Mouse (Mus musculus): ENCODE results near the gene Ptgds. TPM values are rescaled to one million over a fixed set of nuclear protein-coding genes. Genes with fewer than 3 reads are reported as not detected.

Gene Ptgds
- polyA plus RNA-seq, 1 experiment from 2014 or later: 0.69 TPM

DNA sequence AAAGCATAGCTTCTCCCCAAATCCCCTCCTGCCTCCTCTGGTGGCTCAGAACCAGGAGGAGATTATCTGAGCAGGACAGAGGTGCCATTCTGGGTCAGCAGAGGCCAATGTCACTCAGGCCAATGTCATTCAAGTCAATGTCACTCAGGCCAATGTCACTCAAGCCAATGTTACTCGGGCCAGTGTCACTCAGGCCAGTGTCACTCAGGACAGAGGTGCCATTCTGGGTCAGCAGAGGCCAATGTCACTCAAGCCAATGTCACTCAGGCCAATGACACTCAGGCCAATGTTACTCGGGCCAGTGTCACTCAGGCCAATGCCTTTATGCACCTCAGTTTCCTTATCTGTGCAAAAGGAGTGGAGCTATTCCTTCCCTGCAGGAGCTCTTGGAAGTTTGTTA lies 2.7 kb upstream of the Ptgds start:
- DNase-seq (ENCODE audit: low spot score): no peak
- Histone ChIP-seq H3K36me3 (ENCODE audit: control insufficient read depth, insufficient read depth, low read length) (no peaks in the 10 kb centered on the region), H3K4me1 (replicated peaks; ENCODE audit: control insufficient read depth, insufficient read depth, low read length) (no peaks in the 10 kb centered on the region), H3K27me3 (ENCODE audit: control insufficient read depth, insufficient read depth, low read length) (no peaks in the 10 kb centered on the region), H3K4me3 (ENCODE audit: low read depth, low read length) (no peak overlapping the region), H3K9me3 (ENCODE audit: control insufficient read depth, low read length) (no peaks in the 10 kb centered on the region), H3K27ac (ENCODE audit: low read depth, low read length) (no peak overlapping the region), H3K9ac (ENCODE audit: low read length) (no peak overlapping the region), H3K4me2 (ENCODE audit: low read depth, low read length, severe bottlenecking) (no peak overlapping the region)
- WGBS: 79% methylated on average over 2 of the region's 2 CpGs
- ATAC-seq (replicated peaks; ENCODE audit: low FRiP score): no peak

DNA sequence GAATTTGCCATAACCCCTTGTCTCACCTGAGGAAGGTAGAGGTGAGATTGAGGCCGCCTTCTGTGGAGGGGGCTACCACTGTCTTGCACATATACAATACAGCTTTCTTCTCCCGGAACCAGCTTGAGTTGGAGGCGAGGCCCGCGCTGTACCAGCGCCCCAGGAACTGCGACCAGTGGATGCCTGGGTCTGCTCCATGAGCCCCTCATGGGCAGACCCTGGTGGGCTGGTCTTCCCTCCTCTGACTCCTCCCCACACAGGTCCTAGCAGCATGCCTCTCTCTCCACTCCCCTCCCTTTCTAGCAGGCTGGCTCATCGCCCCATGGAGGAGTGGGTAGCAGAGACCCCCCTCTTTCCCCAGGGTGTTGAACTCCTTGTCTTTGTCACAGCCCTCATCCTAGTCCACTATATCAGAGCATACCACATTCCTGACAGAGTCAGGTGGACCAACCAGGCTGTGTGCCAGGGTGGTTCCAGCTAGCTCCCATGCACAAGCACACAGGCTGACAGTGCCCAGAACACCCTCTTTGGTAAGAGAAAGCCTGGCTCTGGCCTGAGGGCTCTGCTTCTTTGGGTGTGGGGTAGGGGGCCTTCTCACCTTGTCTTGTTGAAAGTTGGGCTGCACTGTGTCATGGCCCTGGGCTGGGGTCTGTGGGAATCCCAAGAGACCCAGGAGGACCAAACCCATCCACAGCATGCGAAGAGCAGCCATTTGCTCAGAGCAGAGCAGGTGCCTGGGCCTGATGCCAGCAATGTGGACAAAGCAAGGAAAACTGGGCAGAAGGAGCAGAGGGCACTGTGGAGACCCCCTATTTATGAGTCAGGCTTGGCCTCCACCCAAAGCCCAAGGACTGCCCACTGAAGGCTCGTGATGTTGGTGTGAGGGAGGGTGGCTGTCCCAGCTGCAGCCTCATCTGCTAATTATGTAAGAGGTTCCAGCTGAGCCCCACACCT lies 607 bp downstream of the Ptgds start:
- no peak overlapping the region for H3K27ac ChIP-seq (ENCODE audit: low read depth, low read length)
- DNase-seq (ENCODE audit: low spot score) (no peak), ATAC-seq (replicated peaks; ENCODE audit: low FRiP score) (no peak)
- no peaks in the 10 kb centered on the region for H3K4me1 ChIP-seq (replicated peaks; ENCODE audit: control insufficient read depth, insufficient read depth, low read length)
- 82% methylated on average over 10 of the region's 10 CpGs for WGBS
- no peak overlapping the region for H3K4me3 ChIP-seq (ENCODE audit: low read depth, low read length)
- no peaks in the 10 kb centered on the region for H3K9me3 ChIP-seq (ENCODE audit: control insufficient read depth, low read length)
- no peak overlapping the region for H3K9ac ChIP-seq (ENCODE audit: low read length)
- H3K27me3 ChIP-seq (ENCODE audit: control insufficient read depth, insufficient read depth, low read length): no peaks in the 10 kb centered on the region
- H3K4me2 ChIP-seq (ENCODE audit: low read depth, low read length, severe bottlenecking): no peak overlapping the region
- H3K36me3 ChIP-seq (ENCODE audit: control insufficient read depth, insufficient read depth, low read length): no peaks in the 10 kb centered on the region

DNA sequence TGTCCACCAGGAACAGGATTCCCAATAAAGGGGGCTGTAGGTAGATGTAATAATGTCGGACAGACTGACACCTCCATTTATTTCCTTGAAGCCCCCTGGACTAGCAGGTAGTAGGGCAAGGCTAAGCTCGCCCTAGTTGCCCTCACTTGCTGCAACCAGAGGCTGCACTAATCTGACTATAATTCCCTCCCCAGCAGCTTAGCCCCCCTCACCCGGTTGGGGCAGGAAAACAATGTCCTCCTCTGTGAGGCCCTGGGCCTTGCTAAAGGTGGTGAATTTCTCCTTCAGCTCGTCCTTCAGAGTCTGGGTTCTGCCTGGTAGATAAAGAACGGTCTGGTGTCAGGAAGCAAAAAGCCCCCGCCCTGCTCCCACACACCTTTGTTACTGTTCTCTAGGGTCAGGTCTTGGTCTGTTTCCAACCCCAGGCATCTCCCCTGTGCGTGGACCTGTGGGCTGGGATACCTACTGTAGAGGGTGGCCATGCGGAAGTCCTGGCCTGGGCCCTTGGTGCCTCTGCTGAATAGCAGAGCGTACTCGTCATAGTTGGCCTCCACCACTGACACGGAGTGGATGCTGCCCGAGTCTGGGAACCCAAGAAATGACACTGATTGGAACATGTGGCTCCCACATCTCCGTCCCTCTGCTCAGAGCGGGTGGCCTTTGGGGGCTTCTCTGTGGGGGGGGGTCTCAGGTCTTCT lies 2.1 kb downstream of the Ptgds start:
- WGBS: 74% methylated on average over 14 of the region's 14 CpGs
- Histone ChIP-seq H3K4me2 (ENCODE audit: low read depth, low read length, severe bottlenecking) (no peak overlapping the region), H3K27ac (ENCODE audit: low read depth, low read length) (no peak overlapping the region), H3K4me3 (ENCODE audit: low read depth, low read length) (no peak overlapping the region), H3K9ac (ENCODE audit: low read length) (no peak overlapping the region), H3K36me3 (ENCODE audit: control insufficient read depth, insufficient read depth, low read length) (no peaks in the 10 kb centered on the region), H3K4me1 (replicated peaks; ENCODE audit: control insufficient read depth, insufficient read depth, low read length) (no peaks in the 10 kb centered on the region), H3K27me3 (ENCODE audit: control insufficient read depth, insufficient read depth, low read length) (no peaks in the 10 kb centered on the region), H3K9me3 (ENCODE audit: control insufficient read depth, low read length) (no peaks in the 10 kb centered on the region)
- DNase-seq (ENCODE audit: low spot score) (no peak), ATAC-seq (replicated peaks; ENCODE audit: low FRiP score) (no peak)

DNA sequence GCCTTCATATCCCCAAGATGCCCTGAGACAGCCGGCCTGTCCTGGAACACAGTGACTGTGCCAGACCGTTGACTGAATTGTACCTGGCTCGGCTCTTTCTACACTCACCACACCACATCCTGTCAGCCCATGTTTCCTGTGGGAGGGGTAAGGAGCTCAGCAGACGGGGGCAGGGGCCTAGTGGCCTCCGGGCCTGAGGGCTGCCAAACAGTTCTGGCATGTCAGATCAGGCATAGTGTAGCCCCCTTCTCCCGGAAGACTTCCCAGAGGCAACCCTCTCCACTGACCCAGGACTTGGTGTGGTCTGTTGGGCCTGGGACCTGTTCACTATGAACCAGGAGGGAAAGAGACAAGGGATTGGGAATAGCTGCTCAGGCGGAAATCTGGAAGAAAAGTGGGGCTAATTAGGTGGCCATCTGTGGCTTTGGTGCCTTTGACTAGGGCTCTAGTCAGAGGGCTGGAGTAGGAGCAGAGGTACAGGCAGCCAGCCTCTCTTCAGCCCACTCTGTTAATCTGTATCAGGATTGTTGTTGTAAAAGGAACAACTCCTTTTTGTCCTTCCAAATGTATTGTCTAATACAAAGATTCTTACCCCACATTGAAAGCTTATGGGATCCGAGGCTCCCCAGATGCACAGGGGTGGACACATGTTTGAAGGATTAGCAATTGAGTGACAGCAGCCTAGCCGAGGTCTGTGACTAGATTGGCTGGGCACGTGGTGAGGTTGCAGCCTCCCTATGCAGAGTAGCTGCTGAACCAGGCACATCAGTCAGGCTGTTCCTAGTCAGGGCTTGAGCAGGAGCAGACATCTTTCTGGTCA lies 3.8 kb downstream of the Ptgds start:
- DNase-seq (ENCODE audit: low spot score): no peak
- Histone ChIP-seq H3K36me3 (ENCODE audit: control insufficient read depth, insufficient read depth, low read length) (no peaks in the 10 kb centered on the region), H3K4me2 (ENCODE audit: low read depth, low read length, severe bottlenecking) (no peak overlapping the region), H3K4me1 (replicated peaks; ENCODE audit: control insufficient read depth, insufficient read depth, low read length) (no peaks in the 10 kb centered on the region), H3K27me3 (ENCODE audit: control insufficient read depth, insufficient read depth, low read length) (no peaks in the 10 kb centered on the region), H3K4me3 (ENCODE audit: low read depth, low read length) (no peak overlapping the region), H3K9me3 (ENCODE audit: control insufficient read depth, low read length) (no peaks in the 10 kb centered on the region), H3K9ac (ENCODE audit: low read length) (no peak overlapping the region), H3K27ac (ENCODE audit: low read depth, low read length) (no peak overlapping the region)
- WGBS: 33% methylated on average over 10 of the region's 10 CpGs
- ATAC-seq (replicated peaks; ENCODE audit: low FRiP score): 0 out of 2 replicates have a peak, but pooled peaks have one; percentile 47

DNA sequence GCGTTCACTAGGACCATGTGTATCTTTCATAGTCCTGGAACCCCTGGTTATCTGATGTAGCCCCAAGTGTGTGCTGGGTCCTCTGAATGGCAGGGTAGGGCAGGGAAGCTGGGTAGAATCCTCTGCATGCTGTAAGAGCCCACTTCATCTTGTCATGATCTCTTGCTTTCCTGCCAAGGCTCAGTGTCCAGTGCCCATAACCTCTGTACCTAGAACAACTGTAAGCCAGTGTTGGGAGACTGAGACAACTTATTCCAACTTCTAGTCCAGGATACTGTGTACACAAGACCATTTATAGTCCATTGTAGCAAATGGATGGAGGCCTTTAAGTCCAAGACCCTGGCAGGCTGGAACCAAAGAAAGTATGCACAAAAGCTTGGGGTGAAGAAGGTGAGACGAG lies 4.6 kb downstream of the Ptgds start:
- Histone ChIP-seq H3K9me3 (ENCODE audit: control insufficient read depth, low read length) (no peaks in the 10 kb centered on the region), H3K36me3 (ENCODE audit: control insufficient read depth, insufficient read depth, low read length) (no peaks in the 10 kb centered on the region), H3K27me3 (ENCODE audit: control insufficient read depth, insufficient read depth, low read length) (no peaks in the 10 kb centered on the region), H3K4me2 (ENCODE audit: low read depth, low read length, severe bottlenecking) (no peak overlapping the region), H3K9ac (ENCODE audit: low read length) (no peak overlapping the region), H3K4me1 (replicated peaks; ENCODE audit: control insufficient read depth, insufficient read depth, low read length) (peaks cover 2% of the 10 kb centered on the region; the same call in 1 of the 2 replicates), H3K27ac (ENCODE audit: low read depth, low read length) (no peak overlapping the region), H3K4me3 (ENCODE audit: low read depth, low read length) (no peak overlapping the region)
- 88% methylated on average over 2 of the region's 2 CpGs for WGBS
- ATAC-seq (replicated peaks; ENCODE audit: low FRiP score) (no peak), DNase-seq (ENCODE audit: low spot score) (no peak)

DNA sequence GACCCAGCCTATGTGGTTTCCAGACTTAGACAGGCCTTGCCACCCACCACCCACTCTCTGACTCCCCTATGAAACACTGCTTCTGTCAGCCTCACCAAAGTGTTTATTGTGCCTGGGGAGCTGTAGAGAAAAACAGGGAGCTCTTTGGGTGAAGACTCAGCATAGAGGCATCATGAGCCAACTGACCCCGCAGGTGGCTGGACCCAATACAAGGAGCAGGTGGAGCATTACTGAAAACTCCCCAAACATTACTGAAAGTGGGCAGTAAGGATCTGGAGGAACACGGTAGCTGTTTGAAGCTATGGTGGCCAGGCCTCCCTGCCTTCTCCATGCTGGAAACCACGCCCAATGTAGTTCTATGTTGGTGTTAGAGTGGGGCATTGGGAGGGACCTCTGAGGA lies 6.2 kb downstream of the Ptgds start:
- WGBS: 92% methylated on average over 3 of the region's 3 CpGs
- ATAC-seq (replicated peaks; ENCODE audit: low FRiP score): no peak
- no peaks in the 10 kb centered on the region; the same call in 1 of the 2 replicates for H3K36me3 ChIP-seq (ENCODE audit: control insufficient read depth, insufficient read depth, low read length)
- H3K4me2 ChIP-seq (ENCODE audit: low read depth, low read length, severe bottlenecking): no peak overlapping the region
- H3K4me3 ChIP-seq (ENCODE audit: low read depth, low read length): no peak overlapping the region
- H3K27me3 ChIP-seq (ENCODE audit: control insufficient read depth, insufficient read depth, low read length): no peaks in the 10 kb centered on the region
- DNase-seq (ENCODE audit: low spot score): no peak
- H3K9ac ChIP-seq (ENCODE audit: low read length): no peak overlapping the region
- H3K27ac ChIP-seq (ENCODE audit: low read depth, low read length): no peak overlapping the region
- no peaks in the 10 kb centered on the region for H3K9me3 ChIP-seq (ENCODE audit: control insufficient read depth, low read length)
- peaks cover 6% of the 10 kb centered on the region; the same call in 1 of the 2 replicates for H3K4me1 ChIP-seq (replicated peaks; ENCODE audit: control insufficient read depth, insufficient read depth, low read length)

DNA sequence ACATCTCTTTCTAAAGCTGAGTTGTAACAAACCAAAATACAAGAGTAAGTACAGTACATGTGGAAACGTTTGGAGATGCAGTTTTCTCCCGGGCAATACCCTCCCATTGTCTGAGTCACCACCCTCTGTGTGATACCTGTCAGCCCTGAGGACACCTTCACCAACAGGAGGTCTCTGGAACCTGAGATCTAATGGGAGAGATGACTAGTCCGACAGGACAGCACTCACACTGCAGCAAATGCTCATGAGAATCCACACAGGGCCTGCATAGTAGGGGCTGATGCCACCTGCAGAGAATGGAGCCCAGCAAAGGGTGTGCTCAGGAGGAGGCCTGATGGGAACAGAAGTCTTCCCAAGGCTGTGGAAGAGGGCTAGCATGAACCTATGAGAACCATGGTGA lies 8.4 kb downstream of the Ptgds start:
- Histone ChIP-seq H3K4me3 (ENCODE audit: low read depth, low read length) (peak overlapping the region; percentile 72), H3K36me3 (ENCODE audit: control insufficient read depth, insufficient read depth, low read length) (no peaks in the 10 kb centered on the region; the same call in 1 of the 2 replicates)
- ATAC-seq (replicated peaks; ENCODE audit: low FRiP score): 0 out of 2 replicates have a peak, but pooled peaks have one; percentile 19

More for the DNA sequence above, 8.4 kb downstream of the Ptgds start:
- Histone ChIP-seq H3K4me1 (replicated peaks; ENCODE audit: control insufficient read depth, insufficient read depth, low read length) (peaks cover 6% of the 10 kb centered on the region; the same call in 1 of the 2 replicates), H3K9ac (ENCODE audit: low read length) (peak overlapping the region; percentile 45; the same call in 1 of the 2 replicates), H3K27me3 (ENCODE audit: control insufficient read depth, insufficient read depth, low read length) (no peaks in the 10 kb centered on the region), H3K27ac (ENCODE audit: low read depth, low read length) (no peak overlapping the region; the same call in 1 of the 2 replicates), H3K9me3 (ENCODE audit: control insufficient read depth, low read length) (no peaks in the 10 kb centered on the region), H3K4me2 (ENCODE audit: low read depth, low read length, severe bottlenecking) (peak overlapping the region; percentile 89)
- no peak for DNase-seq (ENCODE audit: low spot score)
- 30% methylated on average over 3 of the region's 3 CpGs for WGBS
